Mouse (Mus musculus) CH12.LX (cell line): ENCODE measurements around the gene Ppp1r11.

Experiments used
- CHD1 ChIP-seq: IDR thresholded peaks from 2 replicates; pipeline ENCODE4 v1.6.1; 2012; ENCODE audit warnings: low read depth, low read length, improper control_type of control experiment, inconsistent platforms
- CHD2 ChIP-seq: IDR thresholded peaks from 2 replicates; pipeline ENCODE4 v1.6.1; 2011; ENCODE audit warnings: low read length, improper control_type of control experiment
- CTCF ChIP-seq, 2 experiments: IDR thresholded peaks in 1 of 2; conservative IDR thresholded peaks in 1 of 2; 2 replicates each; pipeline ENCODE4 v1.5.1; 2011 to 2012; ENCODE audit warnings: low read depth in 2 of 2, low read length in 2 of 2, improper control_type of control experiment in 1 of 2, inconsistent platforms in 1 of 2, mild to moderate bottlenecking in 1 of 2, moderate library complexity in 1 of 2
- E2F4 ChIP-seq: IDR thresholded peaks from 2 replicates; pipeline ENCODE4 v1.6.1; 2011; ENCODE audit warnings: low read depth, low read length, improper control_type of control experiment; ENCODE audit not compliant: insufficient replicate concordance
- POLR2A ChIP-seq: IDR thresholded peaks from 2 replicates; pipeline ENCODE4 v1.6.1; 2011; ENCODE audit warnings: low read depth, mild to moderate bottlenecking, improper control_type of control experiment, low read length

DNA sequence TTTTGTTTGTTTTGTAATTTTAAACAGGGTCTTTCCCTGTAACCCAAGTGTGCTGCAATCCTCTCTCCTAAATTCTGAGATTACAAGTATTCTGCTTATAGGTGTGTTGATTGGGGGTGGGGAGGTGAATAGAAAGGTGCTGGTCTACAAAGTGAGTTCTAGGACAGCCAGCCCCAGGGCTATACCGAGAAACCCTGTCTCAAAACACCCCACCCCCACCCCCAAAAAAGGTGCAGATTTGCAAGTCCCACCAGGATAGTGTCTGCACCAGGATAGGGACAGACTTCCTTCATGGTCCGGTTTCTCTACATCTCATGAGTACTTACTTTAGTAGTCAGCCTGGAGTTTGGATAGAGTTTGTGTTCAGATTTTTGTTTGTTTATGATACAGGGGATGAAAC, 46.9 kb upstream of the Ppp1r11 start:
- no peak for TF ChIP-seq CTCF (conservative IDR thresholded peaks at IDR 0.05 in 1 of 2, IDR thresholded peaks at IDR 0.05 in 1 of 2; ENCODE audit: low read depth in 2 of 2, low read length in 2 of 2)
- TF ChIP-seq POLR2A: no peak
- no peak for TF ChIP-seq CHD2
- TF ChIP-seq CHD1: no peak
- no peak for TF ChIP-seq E2F4
